Mouse (Mus musculus) urinary bladder, postnatal 4 days (tissue): ENCODE measurements at regions not wholly inside any gene's neighbourhood (a gene's known extent, or its start where the extent isn't known, plus 50 kb on each side); places are given as distances from the start of the nearest gene placed in this dataset.

Experiments
- DNase-seq, 2 experiments: peaks; one replicate each; pipeline ENCODE4 v3.0.0; 2021 to 2022; ENCODE audit warnings: low spot score in 2 of 2

GRCm38 (mm10) chr12:119027701-119028100, 61.5 kb upstream of the Abcb5 start:
- DNase-seq, result no peak

GRCm38 (mm10) chr12:119026311-119026710, 60.1 kb upstream of the Abcb5 start:
- peak in 1 of 2 experiments; percentile 26 for DNase-seq

GRCm38 (mm10) chr12:119024063-119024462, 57.8 kb upstream of the Abcb5 start:
- DNase-seq, result no peak
